Mouse (Mus musculus): Measurements from ENCODE around the gene Gm364.

Gene Gm364

DNA sequence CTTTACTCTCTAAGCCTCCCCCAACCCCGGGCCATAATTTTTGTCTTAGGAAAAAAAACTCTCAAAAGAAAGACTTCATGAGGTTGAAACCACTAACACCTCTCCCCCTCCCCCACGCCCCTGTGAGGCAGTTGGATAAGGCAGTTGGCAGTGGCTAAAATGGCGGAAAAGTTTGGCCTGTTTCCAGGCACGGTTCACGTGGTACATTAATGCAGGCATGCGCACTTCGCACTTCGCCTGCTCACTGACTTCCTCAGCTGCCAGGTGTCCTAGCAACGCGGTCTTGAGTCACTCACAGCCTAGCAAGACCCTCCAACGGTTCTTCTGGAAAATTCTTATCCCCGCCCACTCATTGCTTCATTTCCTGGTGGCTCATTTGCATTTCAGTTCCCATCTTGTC, at the start of gene Gm364:
Gene Gm364, plus strand, starts transcription at position 386 of the 400 bp plus-strand sequence.
- no peak for DNase-seq

DNA sequence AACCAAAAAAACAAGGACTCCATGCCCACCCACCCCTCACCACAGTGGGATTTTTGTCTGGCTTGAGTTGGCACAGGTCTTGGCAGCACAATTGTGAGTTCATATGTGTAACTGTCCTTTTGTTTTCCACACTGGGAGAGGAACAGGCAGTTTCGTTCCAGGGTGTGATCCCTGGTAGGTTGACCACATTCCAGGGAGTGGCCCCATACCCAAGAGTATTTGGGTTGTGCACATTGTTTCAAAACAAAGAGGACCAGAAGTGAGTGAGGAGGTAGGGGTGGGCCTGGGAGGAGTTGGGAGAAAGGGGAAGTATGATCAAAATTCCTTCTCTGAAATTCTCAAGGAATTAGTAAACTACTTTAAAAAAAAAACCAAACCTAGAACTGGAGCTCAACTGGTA, 49.6 kb upstream of the Gm364 start:
- no peak for DNase-seq

DNA sequence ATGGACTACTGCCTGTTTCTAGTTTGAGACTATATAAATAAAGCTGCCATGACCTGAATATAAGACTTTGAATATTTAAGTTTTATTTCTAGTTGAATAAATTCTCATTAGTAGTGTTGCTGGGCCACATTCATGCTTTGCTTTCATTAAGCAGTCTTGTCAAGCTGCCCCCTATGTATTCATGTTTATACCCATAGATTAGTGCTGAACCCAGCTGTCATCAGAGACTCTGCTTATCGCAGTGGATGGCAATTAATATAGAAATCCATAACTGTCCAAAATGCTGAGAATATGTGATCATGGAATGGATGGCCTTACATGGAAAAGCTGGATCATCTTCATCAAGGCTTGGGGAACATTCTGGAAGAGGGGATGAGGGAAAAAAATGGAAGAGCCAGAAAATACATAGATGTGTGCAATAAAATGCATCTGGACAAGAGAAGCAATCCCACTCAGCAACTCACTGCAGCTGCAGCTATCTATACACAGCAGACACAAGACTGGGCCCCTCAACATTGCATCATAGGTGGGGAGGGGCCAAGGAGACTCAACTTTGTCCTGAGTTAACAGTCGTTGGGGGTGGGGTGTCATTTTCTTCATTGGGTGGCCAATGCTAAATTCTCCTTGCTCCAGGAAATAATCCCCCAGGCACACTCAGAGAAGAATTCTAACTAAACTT, 43.9 kb upstream of the Gm364 start:
- DNase-seq: no peak

DNA sequence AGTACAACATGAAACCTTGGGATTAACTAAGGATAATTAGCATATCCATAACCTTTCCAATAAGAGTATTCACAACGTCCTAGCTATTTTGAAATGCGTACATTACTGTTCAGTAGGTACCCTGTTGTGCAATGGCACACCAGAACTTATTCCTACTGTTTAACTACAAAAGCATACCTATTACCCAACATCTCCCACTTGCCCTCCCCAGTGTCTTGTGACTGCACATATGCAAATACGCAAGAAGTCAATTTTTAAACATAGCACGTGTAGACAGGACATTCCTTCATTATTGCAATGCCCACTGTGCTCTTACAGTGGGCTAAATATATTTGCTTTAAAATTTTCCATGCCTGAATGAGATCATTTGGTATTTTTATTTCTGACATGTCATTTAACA, 36.0 kb upstream of the Gm364 start:
- DNase-seq: no peak

DNA sequence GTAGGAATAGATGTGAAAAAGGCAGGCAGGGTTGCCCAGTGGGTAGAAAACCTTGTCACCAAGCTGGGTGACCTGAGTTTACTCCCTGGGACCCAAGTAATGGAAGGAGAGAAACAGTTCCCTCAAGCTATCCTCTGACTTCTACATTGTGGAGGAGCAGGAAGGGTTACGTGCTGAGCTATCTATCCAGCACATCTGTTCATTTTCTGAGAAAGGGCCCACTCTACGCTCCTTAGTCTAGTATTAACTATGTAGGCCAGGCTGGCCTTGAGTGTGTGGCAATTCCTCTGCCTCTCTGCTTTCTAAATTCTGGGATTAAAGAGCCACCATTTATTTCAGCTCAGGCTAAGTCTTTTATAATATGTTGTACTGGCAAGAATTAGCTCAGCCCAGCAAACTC, 35.4 kb upstream of the Gm364 start:
- no peak for DNase-seq

DNA sequence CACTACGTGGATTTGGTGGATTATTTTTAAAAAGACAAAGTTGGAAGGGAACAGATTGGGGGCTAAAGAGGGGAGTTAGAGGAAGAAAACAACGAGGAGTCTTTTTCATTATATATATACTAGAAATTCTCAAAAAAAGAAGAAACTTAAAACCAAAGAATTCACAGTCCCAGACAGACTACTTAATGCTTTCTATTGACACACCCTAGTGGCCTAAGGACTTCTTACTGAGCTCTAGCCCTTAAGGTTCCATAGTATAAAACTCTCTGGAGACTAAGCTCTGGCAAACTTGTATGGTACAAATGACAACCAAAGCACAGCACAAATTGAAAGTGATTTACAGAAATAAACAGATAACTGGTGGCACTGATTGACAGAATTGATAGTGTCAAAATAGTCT, 34.9 kb upstream of the Gm364 start:
- DNase-seq: no peak

DNA sequence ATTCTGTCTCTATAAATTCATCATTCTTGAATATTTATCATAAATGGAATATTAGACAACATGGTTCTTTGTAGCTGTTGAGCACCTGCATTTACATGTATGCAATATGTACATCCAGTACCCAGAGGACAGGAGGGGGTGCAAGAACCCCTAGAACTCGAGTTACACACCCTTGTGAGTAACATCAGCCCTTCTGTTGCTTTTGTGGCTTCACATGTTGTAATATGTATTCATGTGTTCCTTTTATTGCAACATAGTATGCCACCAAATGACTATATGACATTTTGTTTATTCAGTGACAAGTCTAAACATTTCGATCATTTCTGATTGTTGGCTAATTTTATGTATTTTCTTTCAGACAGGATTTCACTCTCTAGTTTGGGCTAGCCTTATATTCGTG, 31.9 kb upstream of the Gm364 start:
- no peak for DNase-seq

DNA sequence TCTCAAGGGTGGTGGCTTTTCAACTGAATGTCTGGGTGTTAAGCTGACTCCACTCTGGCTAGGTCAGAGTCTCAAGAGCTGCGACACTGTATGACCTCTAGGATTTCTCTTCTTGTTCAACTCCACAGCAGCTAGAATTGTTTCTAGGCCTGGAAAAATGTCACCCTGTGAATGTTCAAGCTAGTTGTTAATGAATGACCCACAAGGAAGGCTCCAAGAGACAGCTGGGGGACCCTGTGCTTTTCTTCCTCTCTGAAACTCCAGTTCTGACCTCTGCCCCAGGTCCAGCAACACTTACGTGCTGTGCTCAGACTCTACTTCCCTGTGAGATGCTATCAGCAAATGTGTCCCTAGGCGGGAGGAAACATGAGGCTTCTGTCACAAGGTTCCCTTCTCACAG, 30.4 kb upstream of the Gm364 start:
- no peak for DNase-seq

DNA sequence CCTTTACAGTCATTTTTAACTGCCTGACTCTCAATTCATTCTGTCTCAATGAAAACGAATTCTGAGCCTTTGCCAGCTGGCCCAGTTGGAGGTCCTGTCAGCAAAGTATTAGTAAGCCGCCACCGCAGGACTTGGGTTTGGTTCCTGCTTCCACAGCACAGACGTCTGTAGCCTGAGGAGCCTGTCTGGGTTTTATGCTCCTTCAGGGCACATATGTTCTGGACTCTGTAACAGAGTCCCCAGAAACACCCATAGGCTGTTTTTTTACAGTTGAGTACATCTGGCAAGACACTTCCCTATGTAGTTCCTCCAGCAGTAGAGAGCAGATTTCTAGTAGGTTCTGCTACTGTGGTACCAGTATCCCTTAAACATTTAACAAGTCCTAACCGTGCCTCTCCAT, 28.0 kb upstream of the Gm364 start:
- no peak for DNase-seq

DNA sequence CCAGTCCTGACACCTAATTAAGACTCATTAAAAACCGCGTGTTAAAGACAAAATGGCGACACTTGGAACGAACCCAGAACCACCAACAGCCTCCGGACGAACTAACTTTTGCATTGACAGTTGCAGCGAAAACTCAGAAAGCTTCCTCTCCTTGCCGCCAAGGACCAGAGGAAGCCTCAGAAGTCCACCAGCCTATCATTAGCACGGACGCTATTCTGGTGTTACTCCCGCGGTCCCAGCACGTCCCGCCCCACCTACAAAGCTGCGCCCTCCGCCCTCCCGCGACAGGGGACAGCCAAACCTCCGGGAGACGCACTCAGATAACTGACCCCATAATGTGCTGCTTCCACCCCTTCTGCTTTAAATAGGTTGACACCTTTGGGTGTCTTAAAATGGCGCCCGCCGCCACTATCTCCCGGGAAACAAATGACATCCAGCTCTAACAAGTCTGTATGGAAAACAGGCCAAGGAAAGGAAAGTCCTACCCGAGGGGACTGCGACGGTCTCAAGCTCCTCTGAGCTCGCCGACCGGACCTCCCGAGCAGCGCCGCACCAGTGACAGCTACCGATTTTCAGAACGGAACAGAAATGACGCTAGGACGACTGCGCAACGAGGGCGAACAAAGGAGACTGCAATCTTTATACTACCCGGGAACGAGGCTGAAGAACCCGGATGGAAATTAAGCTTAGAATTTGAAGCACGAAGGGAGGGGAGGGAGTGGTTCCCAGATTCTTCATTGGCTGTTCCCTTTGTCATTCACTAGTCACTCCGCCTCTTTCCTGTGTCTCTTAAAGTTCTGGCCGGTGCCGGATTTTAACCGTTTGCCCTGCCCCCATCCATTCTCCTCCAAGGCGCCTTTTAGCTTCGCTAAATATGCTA, 16.3 kb upstream of the Gm364 start, which contains the start of gene Rbmx:
Gene Rbmx, minus strand, starts transcription at position 670 of the 880 bp plus-strand sequence.
- DNase-seq: peak; percentile 88

DNA sequence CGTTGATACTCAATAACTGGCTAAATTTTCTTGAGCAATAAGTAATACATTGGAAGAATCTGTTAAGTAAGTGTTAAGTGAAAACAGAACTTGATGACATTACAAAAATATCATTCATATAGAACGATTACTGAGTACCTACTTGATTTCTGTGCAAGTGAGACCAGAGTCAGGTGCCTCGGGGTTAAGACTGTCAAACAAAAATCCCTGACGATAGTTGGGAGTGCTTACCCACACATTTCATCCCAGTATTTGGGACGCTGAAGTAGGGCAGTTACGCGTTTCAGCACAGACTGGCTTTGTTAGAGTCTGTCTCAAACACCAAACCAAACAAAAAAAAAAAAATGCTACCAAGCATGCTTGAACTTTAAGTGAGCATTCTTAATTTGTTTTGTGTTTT, 15.5 kb upstream of the Gm364 start:
- no peak for DNase-seq

DNA sequence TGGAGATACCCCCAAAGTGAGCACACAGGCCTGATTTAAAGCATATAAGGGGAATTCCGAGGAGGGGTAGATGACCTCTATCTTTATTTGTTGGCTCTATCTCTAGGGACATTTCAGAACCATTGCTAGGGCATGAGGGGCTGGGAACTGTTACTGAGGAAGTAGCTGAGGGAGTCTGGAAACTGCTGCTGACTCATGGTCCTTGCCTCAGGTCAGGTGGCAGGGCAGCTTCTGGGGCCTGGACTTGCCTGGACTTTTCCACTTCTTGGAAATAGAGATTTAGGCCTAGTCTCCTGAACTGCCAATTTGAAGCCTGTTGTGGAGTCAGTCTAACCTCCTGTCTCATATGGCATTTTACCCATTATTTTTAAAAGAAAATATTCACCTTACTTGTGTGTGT, 7.6 kb upstream of the Gm364 start:
- no peak for DNase-seq

DNA sequence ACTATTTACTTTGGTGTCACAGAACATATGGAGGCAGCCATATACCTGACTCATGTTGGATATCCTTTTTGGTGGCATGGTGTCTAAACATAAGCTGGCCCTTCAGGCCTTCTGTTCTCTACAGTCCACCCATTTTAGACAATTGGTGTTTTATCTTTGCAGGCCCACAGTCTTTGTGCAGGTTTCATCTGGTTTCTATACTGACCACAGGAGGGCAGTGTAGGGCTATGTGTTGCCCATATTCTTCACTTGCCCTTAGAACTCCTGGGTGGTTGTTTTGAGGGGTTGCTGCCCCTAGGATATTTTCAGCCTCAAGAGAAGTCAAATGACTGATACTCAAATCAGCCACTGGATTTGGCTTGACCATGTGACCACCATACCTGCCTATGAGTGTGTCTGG, 5.3 kb upstream of the Gm364 start:
- DNase-seq: no peak

DNA sequence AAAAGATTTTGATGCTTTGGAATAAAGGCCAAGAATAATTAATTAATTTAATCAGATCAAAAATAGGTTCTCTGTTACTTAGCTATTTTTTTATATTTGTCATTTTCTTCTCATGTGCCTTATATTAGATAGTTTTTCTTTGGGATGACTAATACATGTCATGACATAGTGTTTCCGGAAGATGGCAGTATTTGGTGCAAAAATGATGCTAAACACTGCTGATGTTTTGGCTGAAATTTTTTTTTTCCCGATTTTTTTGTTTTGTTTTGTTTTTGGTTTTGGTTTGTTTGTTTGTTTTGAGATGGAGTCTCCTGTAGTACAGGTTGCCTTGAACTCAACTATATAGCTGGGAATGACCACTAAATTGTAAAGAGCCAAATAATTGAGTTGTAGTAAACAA, 22.7 kb downstream of the Gm364 start:
- no peak for DNase-seq

DNA sequence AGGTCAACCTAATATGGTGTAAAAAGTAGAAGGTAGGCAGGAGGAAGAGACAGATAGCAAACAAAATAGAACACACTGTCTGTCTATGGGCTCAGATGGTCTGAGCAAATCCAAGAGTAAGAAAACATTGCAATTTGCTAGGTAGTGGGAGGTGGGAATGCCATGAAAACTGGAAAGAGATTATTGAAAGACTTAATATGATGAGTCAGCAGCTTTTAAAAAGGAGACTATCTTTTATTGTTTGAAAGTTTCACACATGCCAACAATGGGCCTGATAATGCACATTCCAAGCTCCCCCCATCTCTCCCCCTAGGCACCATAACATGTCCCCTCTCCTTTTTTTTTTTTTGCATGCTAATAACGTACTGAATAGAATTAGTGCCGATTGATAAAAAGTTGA, 24.9 kb downstream of the Gm364 start:
- DNase-seq: no peak

DNA sequence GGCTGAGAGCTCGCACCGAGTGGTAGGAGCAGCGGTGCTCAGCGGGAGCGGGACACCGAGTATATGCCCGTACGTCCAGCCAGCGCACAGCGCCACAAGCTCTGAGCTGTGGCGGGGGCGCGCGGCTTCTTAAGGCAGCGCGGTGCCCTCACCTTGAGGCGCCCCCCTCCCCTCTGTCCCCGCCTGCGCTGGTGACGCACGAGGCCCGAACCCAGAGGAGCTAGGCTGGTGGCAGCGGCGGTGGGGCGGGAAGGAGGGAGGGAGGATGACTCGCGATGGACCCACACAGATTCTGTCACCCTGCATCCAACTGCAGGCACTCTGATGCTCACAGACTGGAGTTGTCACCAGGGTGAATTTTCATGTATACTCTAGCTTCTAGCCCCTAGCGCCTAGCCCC, 94.7 kb downstream of the Gm364 start, which contains the start of gene Gpr101:
Gene Gpr101, minus strand, starts transcription at position 124 of the 400 bp plus-strand sequence.
- no peak for DNase-seq

DNA sequence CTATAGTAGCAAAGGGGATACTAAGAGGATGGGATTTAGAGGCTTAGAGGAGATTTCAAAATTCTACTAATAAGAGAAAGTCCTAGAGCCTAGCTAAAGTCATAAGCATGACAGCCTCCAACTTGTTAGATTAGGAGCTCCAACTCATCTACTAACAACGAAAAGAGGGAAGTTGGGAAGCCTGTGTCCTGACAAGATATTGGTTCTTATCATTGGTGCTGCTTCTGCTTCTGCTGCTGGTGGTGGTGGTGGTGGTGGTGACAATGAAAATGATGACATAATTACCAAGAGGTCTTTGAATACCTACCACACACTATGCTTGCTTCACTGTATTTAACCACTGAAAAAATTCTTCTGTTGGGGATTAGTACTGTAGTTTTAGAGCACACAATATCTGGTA, 97.3 kb downstream of the Gm364 start:
- no peak for DNase-seq

DNA sequence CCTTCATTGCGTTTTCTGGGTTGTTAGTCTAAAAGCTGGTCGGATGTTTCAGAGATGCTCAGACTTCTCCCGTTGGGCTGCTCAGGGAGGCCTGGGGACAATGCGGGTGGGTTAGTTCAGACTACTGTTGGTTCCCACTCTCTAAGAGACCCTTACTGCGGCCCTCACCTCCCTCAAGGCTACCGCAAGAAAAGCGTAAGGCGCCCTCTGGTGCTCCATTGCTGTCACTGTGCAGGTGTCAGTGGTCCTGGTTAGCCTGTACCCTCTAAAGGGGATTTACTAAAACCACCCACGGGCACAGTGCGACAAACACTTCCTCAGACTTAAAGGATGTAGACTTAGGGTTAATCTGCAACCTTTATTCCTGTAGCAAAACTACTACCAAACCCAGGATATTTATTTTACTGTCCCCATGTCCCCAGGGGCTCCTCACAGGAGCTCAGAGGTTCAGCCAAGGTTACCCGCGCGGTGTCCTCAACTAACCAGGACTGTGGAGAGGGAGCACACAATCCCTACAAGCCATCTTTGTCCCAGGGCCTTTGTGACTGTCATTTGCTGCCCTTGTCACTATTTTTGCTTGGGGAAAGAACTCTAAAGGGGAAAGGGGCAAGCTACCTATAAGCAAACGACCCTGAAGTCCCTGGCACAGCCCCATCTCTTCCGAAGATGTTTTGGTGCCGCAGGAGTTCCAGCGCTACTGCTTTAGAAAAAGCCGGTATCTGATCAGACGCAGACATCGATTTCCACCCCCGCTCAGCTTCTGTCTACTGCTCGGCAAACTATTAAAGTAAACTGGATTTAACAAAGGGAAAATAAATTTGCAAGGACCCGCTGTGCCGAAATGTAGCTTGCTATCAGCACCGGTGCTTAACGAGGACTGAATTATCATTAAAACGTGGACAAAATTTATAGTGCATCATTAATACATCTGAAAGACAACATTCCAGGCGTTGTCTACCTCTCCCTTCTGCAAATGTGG, 112.5 kb downstream of the Gm364 start:
- peak; percentile 9 for DNase-seq

All from layer of hippocampus, adult 9-11 months (tissue).